Mouse (Mus musculus) brain, embryonic 14.5 days (tissue): ENCODE measurements around the gene Cacna2d1.

Experiments
- CTCF ChIP-seq: fragments of 200-500 bp; IDR thresholded peaks from 2 replicates; pipeline ENCODE4 v1.5.1; 2012; ENCODE audit warnings: inconsistent platforms, mild to moderate bottlenecking, moderate library complexity, borderline replicate concordance; ENCODE audit not compliant: insufficient read depth, insufficient read length; ENCODE audit errors: extremely low read depth
- POLR2A ChIP-seq: fragments of 200-500 bp; IDR thresholded peaks from 2 replicates; pipeline ENCODE4 v1.6.1; 2012; ENCODE audit warnings: mild to moderate bottlenecking, inconsistent platforms, borderline replicate concordance; ENCODE audit not compliant: poor library complexity, insufficient read depth, insufficient read length, severe bottlenecking; ENCODE audit errors: extremely low read depth

- no peak for TF ChIP-seq POLR2A
- no peak for TF ChIP-seq CTCF
Measured at GRCm38 (mm10) chr5:16326610-16327009, 392.1 kb downstream of the Cacna2d1 start.
